Mouse (Mus musculus): ENCODE measurements at regions not wholly inside any gene's neighbourhood (a gene's known extent, or its start where the extent isn't known, plus 50 kb on each side); places are given as distances from the start of the nearest gene placed in this dataset.

- no peaks in the 10 kb centered on the region for H3K27me3 ChIP-seq (ENCODE audit: insufficient read depth, low read length)
- TF ChIP-seq NANOG (IDR thresholded peaks at IDR 0.05; ENCODE audit: borderline replicate concordance, low read length) (no peak), CTCF (conservative IDR thresholded peaks at IDR 0.05; ENCODE audit: low read length) (no peak), POU5F1 (IDR thresholded peaks at IDR 0.05; ENCODE audit: borderline replicate concordance, low read length) (no peak)
- H3K4me3 ChIP-seq (replicated peaks; ENCODE audit: low read length) = no peak overlapping the region
- H3K36me3 ChIP-seq (ENCODE audit: insufficient read depth, low read length) = no peaks in the 10 kb centered on the region
- peaks cover 6% of the 10 kb centered on the region for H3K4me1 ChIP-seq (replicated peaks; ENCODE audit: low read depth, low read length)
- no peaks in the 10 kb centered on the region for H3K9me3 ChIP-seq (ENCODE audit: low read length)
Measured at GRCm38 (mm10) chr10:66889786-66890555, 206.0 kb upstream of the Jmjd1c start.

GRCm38 (mm10) chr10:66891811-66892210, 204.1 kb upstream of the Jmjd1c start:
- Histone ChIP-seq H3K4me1 (replicated peaks; ENCODE audit: low read depth, low read length) (peaks cover 20% of the 10 kb centered on the region), H3K36me3 (ENCODE audit: insufficient read depth, low read length) (no peaks in the 10 kb centered on the region), H3K4me3 (replicated peaks; ENCODE audit: low read length) (no peak overlapping the region), H3K27me3 (ENCODE audit: insufficient read depth, low read length) (no peaks in the 10 kb centered on the region), H3K9me3 (ENCODE audit: low read length) (no peaks in the 10 kb centered on the region)
- TF ChIP-seq CTCF (conservative IDR thresholded peaks at IDR 0.05; ENCODE audit: low read length) = no peak
- no peak for TF ChIP-seq POU5F1 (IDR thresholded peaks at IDR 0.05; ENCODE audit: borderline replicate concordance, low read length)
- TF ChIP-seq NANOG (IDR thresholded peaks at IDR 0.05; ENCODE audit: borderline replicate concordance, low read length) = no peak

GRCm38 (mm10) chr10:66893836-66894235, 202.1 kb upstream of the Jmjd1c start:
- Histone ChIP-seq H3K27me3 (ENCODE audit: insufficient read depth, low read length) (no peaks in the 10 kb centered on the region), H3K9me3 (ENCODE audit: low read length) (no peaks in the 10 kb centered on the region), H3K4me1 (replicated peaks; ENCODE audit: low read depth, low read length) (peaks cover 37% of the 10 kb centered on the region), H3K4me3 (replicated peaks; ENCODE audit: low read length) (no peak overlapping the region), H3K36me3 (ENCODE audit: insufficient read depth, low read length) (no peaks in the 10 kb centered on the region)
- TF ChIP-seq CTCF (conservative IDR thresholded peaks at IDR 0.05; ENCODE audit: low read length) (no peak), NANOG (IDR thresholded peaks at IDR 0.05; ENCODE audit: borderline replicate concordance, low read length) (no peak), POU5F1 (IDR thresholded peaks at IDR 0.05; ENCODE audit: borderline replicate concordance, low read length) (no peak)

- peaks cover 59% of the 10 kb centered on the region for H3K4me1 ChIP-seq (replicated peaks; ENCODE audit: low read depth, low read length)
- TF ChIP-seq POU5F1 (IDR thresholded peaks at IDR 0.05; ENCODE audit: borderline replicate concordance, low read length) (no peak), NANOG (IDR thresholded peaks at IDR 0.05; ENCODE audit: borderline replicate concordance, low read length) (peak; percentile 61; the same call in 1 of the 2 replicates), CTCF (conservative IDR thresholded peaks at IDR 0.05; ENCODE audit: low read length) (no peak)
- peak overlapping the region; percentile 11; the same call in 1 of the 2 replicates for H3K4me3 ChIP-seq (replicated peaks; ENCODE audit: low read length)
- no peaks in the 10 kb centered on the region for H3K27me3 ChIP-seq (ENCODE audit: insufficient read depth, low read length)
- no peaks in the 10 kb centered on the region for H3K36me3 ChIP-seq (ENCODE audit: insufficient read depth, low read length)
- H3K9me3 ChIP-seq (ENCODE audit: low read length) = no peaks in the 10 kb centered on the region
Measured at GRCm38 (mm10) chr10:66896698-66897622, 199.0 kb upstream of the Jmjd1c start.

GRCm38 (mm10) chr10:66899724-66900123, 196.2 kb upstream of the Jmjd1c start:
- H3K27me3 ChIP-seq (ENCODE audit: insufficient read depth, low read length) = no peaks in the 10 kb centered on the region
- H3K4me1 ChIP-seq (replicated peaks; ENCODE audit: low read depth, low read length) = peaks cover 62% of the 10 kb centered on the region
- TF ChIP-seq CTCF (conservative IDR thresholded peaks at IDR 0.05; ENCODE audit: low read length) (no peak), NANOG (IDR thresholded peaks at IDR 0.05; ENCODE audit: borderline replicate concordance, low read length) (no peak), POU5F1 (IDR thresholded peaks at IDR 0.05; ENCODE audit: borderline replicate concordance, low read length) (no peak)
- no peaks in the 10 kb centered on the region for H3K9me3 ChIP-seq (ENCODE audit: low read length)
- no peak overlapping the region for H3K4me3 ChIP-seq (replicated peaks; ENCODE audit: low read length)
- H3K36me3 ChIP-seq (ENCODE audit: insufficient read depth, low read length) = no peaks in the 10 kb centered on the region

- H3K9me3 ChIP-seq (ENCODE audit: low read length) = no peaks in the 10 kb centered on the region
- TF ChIP-seq POU5F1 (IDR thresholded peaks at IDR 0.05; ENCODE audit: borderline replicate concordance, low read length) (no peak), CTCF (conservative IDR thresholded peaks at IDR 0.05; ENCODE audit: low read length) (no peak), NANOG (IDR thresholded peaks at IDR 0.05; ENCODE audit: borderline replicate concordance, low read length) (no peak)
Measured at GRCm38 (mm10) chr10:66900781-66901180, 195.1 kb upstream of the Jmjd1c start.

GRCm38 (mm10) chr10:66901873-66902272, 194.1 kb upstream of the Jmjd1c start:
- TF ChIP-seq CTCF (conservative IDR thresholded peaks at IDR 0.05; ENCODE audit: low read length) (no peak), NANOG (IDR thresholded peaks at IDR 0.05; ENCODE audit: borderline replicate concordance, low read length) (no peak), POU5F1 (IDR thresholded peaks at IDR 0.05; ENCODE audit: borderline replicate concordance, low read length) (no peak)
- peak overlapping the region; percentile 8; the same call in 1 of the 2 replicates for H3K4me3 ChIP-seq (replicated peaks; ENCODE audit: low read length)
- no peaks in the 10 kb centered on the region for H3K9me3 ChIP-seq (ENCODE audit: low read length)
- H3K4me1 ChIP-seq (replicated peaks; ENCODE audit: low read depth, low read length) = peaks cover 44% of the 10 kb centered on the region
- no peaks in the 10 kb centered on the region for H3K36me3 ChIP-seq (ENCODE audit: insufficient read depth, low read length)
- no peaks in the 10 kb centered on the region for H3K27me3 ChIP-seq (ENCODE audit: insufficient read depth, low read length)

More at GRCm38 (mm10) chr10:66900781-66901180, 195.1 kb upstream of the Jmjd1c start:
- no peaks in the 10 kb centered on the region for H3K36me3 ChIP-seq (ENCODE audit: insufficient read depth, low read length)
- H3K27me3 ChIP-seq (ENCODE audit: insufficient read depth, low read length) = no peaks in the 10 kb centered on the region
- peaks cover 54% of the 10 kb centered on the region for H3K4me1 ChIP-seq (replicated peaks; ENCODE audit: low read depth, low read length)
- H3K4me3 ChIP-seq (replicated peaks; ENCODE audit: low read length) = no peak overlapping the region
